Mouse (Mus musculus) kidney, postnatal 0 days (tissue): Measurements from ENCODE around the gene Tnnt3. TPM values are rescaled to one million over a fixed set of nuclear protein-coding genes. Genes with fewer than 3 reads are reported as not detected.

Source experiments
- ATAC-seq: fragments of 200-750 bp; cut with Nextera tagmentation; replicated peaks from 2 replicates; pipeline ENCODE4 v1.8.0; 2017; ENCODE audit warnings: low read depth, moderate number of reproducible peaks, moderate TSS enrichment, moderate library complexity; ENCODE audit not compliant: low FRiP score
- DNase-seq: peaks from one replicate; pipeline ENCODE4 v3.0.0-alpha.2; 2016; ENCODE audit warnings: low spot score
- H3K27ac ChIP-seq: fragments of 300-500 bp; sonication (generic); 2 replicates; pipeline ENCODE4 v1.5.1; 2014; ENCODE audit warnings: mild to moderate bottlenecking
- H3K27me3 ChIP-seq: fragments of 300-500 bp; sonication (generic); 2 replicates; pipeline ENCODE4 v1.6.1; 2014; ENCODE audit warnings: low read length, mixed read lengths; ENCODE audit not compliant: insufficient read depth
- H3K36me3 ChIP-seq: fragments of 300-500 bp; sonication (generic); 2 replicates; pipeline ENCODE4 v1.6.1; 2014; ENCODE audit warnings: low read length, mixed read lengths; ENCODE audit not compliant: insufficient read depth
- H3K4me1 ChIP-seq: fragments of 300-500 bp; sonication (generic); replicated peaks from 2 replicates; pipeline ENCODE4 v1.6.1; 2014; ENCODE audit warnings: antibody characterized with exemption, low read length, mixed read lengths; ENCODE audit not compliant: insufficient read depth
- H3K4me2 ChIP-seq: fragments of 300-500 bp; sonication (generic); 2 replicates; pipeline ENCODE4 v1.6.1; 2014; ENCODE audit warnings: mild to moderate bottlenecking, low read length, moderate library complexity, mixed read lengths
- H3K4me3 ChIP-seq: fragments of 300-500 bp; sonication (generic); replicated peaks from 2 replicates; pipeline ENCODE4 v1.5.1; 2014; ENCODE audit warnings: low read depth, low read length
- H3K9ac ChIP-seq: fragments of 300-500 bp; sonication (generic); 2 replicates; pipeline ENCODE4 v1.6.1; 2014; ENCODE audit warnings: low read depth, low read length
- H3K9me3 ChIP-seq: fragments of 300-500 bp; sonication (generic); replicated peaks from 2 replicates; pipeline ENCODE4 v1.6.1; 2016; ENCODE audit warnings: low read length, inconsistent platforms, mixed read lengths
- CTCF ChIP-seq: IDR thresholded peaks from 2 replicates; pipeline ENCODE4 v1.5.1; 2016; ENCODE audit warnings: antibody characterized with exemption, low read depth, mild to moderate bottlenecking, moderate library complexity
- WGBS: fragments of 180-500 bp; shearing (Covaris S2); extraction: QIAGEN DNeasy Blood & Tissue Kit; methylation state at CpG from one replicate; pipeline ENCODE4 v1.1.7; 2014; 5-methylcytosine and 5-hydroxymethylcytosine counted together
- polyA plus RNA-seq: library from polyadenylated mRNA; unstranded; fragments of >200 nt; fragmentation: Nextera tagmentation; extraction: Ambion mirVana; gene quantifications from 2 replicates; pipeline ENCODE4 v1.2.1, GENCODE M21; 2015

The Tnnt3 gene
- polyA plus RNA-seq, 1 experiment from 2014 or later: 3.4 TPM

DNA sequence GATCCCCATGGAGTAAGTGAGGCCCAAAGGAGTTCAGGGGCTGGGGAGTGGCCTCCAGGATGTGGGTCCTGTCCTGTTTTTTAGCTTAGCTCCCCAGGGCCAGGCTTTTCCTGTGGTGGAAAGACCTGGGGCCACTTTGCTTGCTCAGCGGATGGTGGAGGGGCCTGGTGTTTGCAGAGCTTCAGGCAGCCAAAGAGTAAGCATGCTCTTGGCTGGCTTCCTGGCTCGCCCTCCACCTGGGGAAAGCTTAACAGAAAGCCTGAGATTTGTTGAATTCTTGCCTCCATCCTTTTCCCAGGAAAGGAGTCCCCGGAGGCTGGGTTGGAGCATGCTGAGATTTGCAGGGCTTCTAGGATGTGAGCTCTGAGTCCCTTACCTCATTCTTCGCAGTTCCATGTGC is 36.5 kb downstream of the Tnnt3 start:
- WGBS: 72% methylated on average over 4 of the region's 4 CpGs
- Histone ChIP-seq H3K4me2 (no peak overlapping the region), H3K9ac (0 out of 2 replicates have a peak overlapping the region, but pooled peaks have one; percentile 1), H3K4me3 (no peak overlapping the region), H3K27me3 (no peaks in the 10 kb centered on the region), H3K9me3 (no peaks in the 10 kb centered on the region), H3K4me1 (peaks cover 28% of the 10 kb centered on the region; the same call in 1 of the 2 replicates), H3K36me3 (peaks cover 5% of the 10 kb centered on the region; the same call in 1 of the 2 replicates), H3K27ac (peak overlapping the region; percentile 96)
- no peak for DNase-seq
- ATAC-seq: no peak
- TF ChIP-seq CTCF: no peak

DNA sequence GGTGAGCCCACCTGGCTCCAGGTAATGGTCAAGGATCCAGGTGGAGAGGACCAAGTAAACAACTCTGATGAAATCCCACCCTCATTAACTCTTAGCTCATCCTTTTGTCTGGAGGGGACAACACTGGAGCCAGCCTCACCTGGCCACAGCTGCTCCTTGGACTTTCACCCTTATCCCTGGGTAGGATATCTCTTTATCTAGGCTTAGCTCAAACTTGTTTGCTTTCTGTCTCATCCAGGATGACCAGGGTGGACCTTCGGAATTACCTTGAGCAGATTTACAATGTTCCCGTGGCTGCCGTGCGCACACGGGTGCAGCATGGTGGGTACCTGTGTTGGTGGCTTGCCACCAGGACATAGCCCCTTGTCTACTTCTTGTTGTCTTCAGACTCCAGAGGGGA is 37.2 kb downstream of the Tnnt3 start:
- H3K36me3 ChIP-seq: peaks cover 7% of the 10 kb centered on the region
- ATAC-seq (no peak), DNase-seq (no peak)
- no peak overlapping the region for H3K27ac ChIP-seq
- H3K4me2 ChIP-seq: no peak overlapping the region
- no peaks in the 10 kb centered on the region for H3K9me3 ChIP-seq
- no peak for TF ChIP-seq CTCF
- H3K9ac ChIP-seq: no peak overlapping the region
- peaks cover 28% of the 10 kb centered on the region; the same call in 1 of the 2 replicates for H3K4me1 ChIP-seq
- WGBS: 96% methylated on average over 5 of the region's 5 CpGs
- H3K4me3 ChIP-seq: no peak overlapping the region
- H3K27me3 ChIP-seq: no peaks in the 10 kb centered on the region

DNA sequence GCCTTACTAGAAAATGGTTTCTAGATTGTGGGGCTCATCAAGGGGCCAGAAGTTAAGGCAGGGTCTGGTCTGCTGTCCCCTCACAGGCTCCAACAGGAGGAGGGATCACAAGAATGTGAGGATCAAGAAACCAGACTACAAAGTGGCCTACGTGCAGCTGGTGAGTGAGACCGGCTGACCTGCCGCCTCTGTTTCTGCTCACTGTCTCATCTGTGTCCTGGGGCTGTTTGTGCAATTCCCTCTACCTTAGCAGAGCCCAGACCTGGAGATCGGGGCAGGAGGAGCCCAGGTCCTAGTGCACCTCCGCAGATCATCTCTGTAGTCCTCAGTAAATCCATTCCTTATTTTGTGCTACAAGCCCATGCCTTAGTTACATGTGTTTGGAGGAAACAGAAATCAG is 38.5 kb downstream of the Tnnt3 start:
- no peak for TF ChIP-seq CTCF
- no peaks in the 10 kb centered on the region for H3K27me3 ChIP-seq
- WGBS: 62% methylated on average over 5 of the region's 5 CpGs
- no peaks in the 10 kb centered on the region for H3K9me3 ChIP-seq
- peaks cover 13% of the 10 kb centered on the region for H3K36me3 ChIP-seq
- H3K4me1 ChIP-seq: peaks cover 27% of the 10 kb centered on the region; the same call in 1 of the 2 replicates
- DNase-seq: no peak
- H3K9ac ChIP-seq: no peak overlapping the region
- H3K4me2 ChIP-seq: no peak overlapping the region
- no peak for ATAC-seq
- no peak overlapping the region for H3K4me3 ChIP-seq
- peak overlapping the region; percentile 31; the same call in 1 of the 2 replicates for H3K27ac ChIP-seq

DNA sequence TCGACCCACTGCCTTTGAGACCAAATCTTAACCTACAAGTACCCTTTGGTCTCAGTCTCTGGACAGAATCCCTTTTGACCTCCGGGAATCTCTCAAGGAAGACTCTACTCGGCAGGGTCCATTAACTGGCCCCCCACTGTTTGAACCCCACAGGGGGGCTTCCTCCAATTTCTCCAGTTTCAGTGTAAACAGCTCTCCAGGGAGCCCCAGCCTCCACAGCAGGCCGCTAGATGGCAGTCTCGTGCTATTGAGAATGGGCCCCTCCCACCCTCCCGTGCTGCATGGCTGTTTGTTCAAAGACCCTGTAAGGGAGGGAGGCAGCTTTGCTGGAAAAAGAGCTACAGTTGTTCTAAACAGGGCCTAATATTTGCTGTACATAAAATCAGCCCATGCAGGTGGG is 39.2 kb downstream of the Tnnt3 start:
- peak overlapping the region; percentile 31; the same call in 1 of the 2 replicates for H3K27ac ChIP-seq
- DNase-seq: peak; percentile 93
- peaks cover 30% of the 10 kb centered on the region for H3K4me1 ChIP-seq
- no peak overlapping the region for H3K4me3 ChIP-seq
- no peaks in the 10 kb centered on the region for H3K9me3 ChIP-seq
- ATAC-seq: peak; percentile 29; the same call in 1 of the 2 replicates
- no peaks in the 10 kb centered on the region for H3K27me3 ChIP-seq
- WGBS: 7% methylated on average over 6 of the region's 6 CpGs
- no peak overlapping the region for H3K9ac ChIP-seq
- TF ChIP-seq CTCF: peak; percentile 78
- peaks cover 13% of the 10 kb centered on the region for H3K36me3 ChIP-seq
- no peak overlapping the region for H3K4me2 ChIP-seq

DNA sequence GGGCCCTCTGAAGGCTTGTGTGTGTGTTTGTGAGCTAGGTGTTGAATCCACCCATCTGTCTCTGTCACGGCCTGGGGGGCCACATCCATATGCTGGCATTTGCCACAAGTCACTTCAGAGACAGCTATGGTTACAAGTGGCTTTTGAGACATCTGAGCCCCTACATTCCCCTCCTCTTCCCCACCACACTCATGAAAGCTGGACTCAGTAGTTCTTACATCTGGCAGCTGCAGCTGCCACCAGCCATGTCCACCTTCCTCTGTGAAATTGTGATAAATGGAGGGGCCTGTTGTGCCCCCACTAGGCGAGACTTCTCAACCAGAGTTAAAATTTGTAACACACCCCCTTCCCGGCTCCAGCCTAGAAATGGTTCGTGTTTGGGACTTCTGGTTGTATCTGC is 39.7 kb downstream of the Tnnt3 start:
- Histone ChIP-seq H3K36me3 (peaks cover 13% of the 10 kb centered on the region), H3K4me2 (no peak overlapping the region), H3K4me1 (peaks cover 33% of the 10 kb centered on the region), H3K27ac (0 out of 2 replicates have a peak overlapping the region, but pooled peaks have one; percentile 28), H3K4me3 (no peak overlapping the region), H3K9me3 (no peaks in the 10 kb centered on the region), H3K9ac (0 out of 2 replicates have a peak overlapping the region, but pooled peaks have one; percentile 14), H3K27me3 (no peaks in the 10 kb centered on the region)
- 26% methylated on average over 4 of the region's 4 CpGs for WGBS
- no peak for ATAC-seq
- no peak for TF ChIP-seq CTCF
- DNase-seq: no peak

DNA sequence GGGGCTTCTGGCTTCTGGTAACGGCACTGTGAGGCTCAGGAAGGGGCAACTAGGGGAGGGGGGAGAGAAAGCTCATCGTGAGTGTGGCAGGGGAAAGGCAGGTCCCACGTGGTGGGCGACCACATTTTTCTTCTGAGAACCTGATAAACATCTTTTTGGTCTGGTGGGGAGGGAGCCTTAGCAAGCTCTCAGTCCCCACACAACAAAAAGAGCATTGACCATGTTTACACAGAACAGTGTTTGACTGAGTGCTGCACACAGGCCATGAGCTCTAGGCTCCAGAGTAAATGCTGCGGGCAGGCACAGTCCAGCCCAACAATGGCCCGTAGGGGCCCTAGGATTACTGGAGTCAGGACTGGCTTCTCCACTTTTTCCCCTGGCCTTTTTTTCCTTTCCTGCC is 40.1 kb downstream of the Tnnt3 start:
- Histone ChIP-seq H3K4me1 (peaks cover 33% of the 10 kb centered on the region), H3K4me2 (no peak overlapping the region), H3K9ac (0 out of 2 replicates have a peak overlapping the region, but pooled peaks have one; percentile 14), H3K4me3 (no peak overlapping the region), H3K27ac (0 out of 2 replicates have a peak overlapping the region, but pooled peaks have one; percentile 28), H3K36me3 (peaks cover 13% of the 10 kb centered on the region), H3K9me3 (no peaks in the 10 kb centered on the region), H3K27me3 (no peaks in the 10 kb centered on the region)
- no peak for TF ChIP-seq CTCF
- no peak for ATAC-seq
- no peak for DNase-seq
- 36% methylated on average over 6 of the region's 6 CpGs for WGBS

DNA sequence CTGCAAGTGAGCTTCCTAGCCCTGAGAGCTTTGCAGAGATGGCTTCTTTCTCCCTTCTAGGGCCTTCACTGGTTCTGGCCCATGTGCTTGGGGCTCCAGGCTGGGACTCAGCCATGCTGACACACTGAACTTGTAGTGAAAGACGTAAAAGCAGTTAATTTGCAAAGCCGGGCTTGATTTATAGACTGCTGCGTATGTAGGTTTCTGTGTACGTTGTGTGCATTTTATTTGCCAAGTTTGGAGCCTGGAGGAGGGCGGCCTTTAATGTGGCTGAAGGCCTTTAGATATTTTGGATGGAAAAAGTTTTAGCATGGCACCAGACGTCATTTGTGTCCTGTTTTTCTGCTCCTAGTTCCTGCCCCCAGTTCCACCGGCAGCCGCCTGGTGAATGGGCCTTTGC is 41.2 kb downstream of the Tnnt3 start:
- no peak for ATAC-seq
- H3K4me1 ChIP-seq: peaks cover 24% of the 10 kb centered on the region

More for the DNA sequence above, 41.2 kb downstream of the Tnnt3 start:
- Histone ChIP-seq H3K9me3 (no peaks in the 10 kb centered on the region), H3K4me3 (no peak overlapping the region), H3K9ac (no peak overlapping the region), H3K4me2 (no peak overlapping the region), H3K27me3 (no peaks in the 10 kb centered on the region), H3K36me3 (peaks cover 13% of the 10 kb centered on the region), H3K27ac (0 out of 2 replicates have a peak overlapping the region, but pooled peaks have one; percentile 10)
- no peak for TF ChIP-seq CTCF
- peak; percentile 58 for DNase-seq
- WGBS: 47% methylated on average over 8 of the region's 8 CpGs
